Mouse (Mus musculus) small intestine, adult 2 months (tissue): Measurements from ENCODE around the gene Asic2. TPM values are rescaled to one million over a fixed set of nuclear protein-coding genes. Genes with fewer than 3 reads are reported as not detected.

ENCODE experiments used
- H3K27ac ChIP-seq: fragments of 200-500 bp; 2 replicates; pipeline ENCODE4 v1.5.1; 2012; ENCODE audit warnings: low read depth, low read length, control low read depth, inconsistent platforms; ENCODE audit not compliant: insufficient read depth
- H3K27me3 ChIP-seq: fragments of 200-500 bp; 2 replicates; pipeline ENCODE4 v1.6.1; 2012; ENCODE audit warnings: mild to moderate bottlenecking, moderate library complexity, low read length, inconsistent platforms; ENCODE audit not compliant: control insufficient read depth, insufficient read depth
- H3K36me3 ChIP-seq: fragments of 200-500 bp; 2 replicates; pipeline ENCODE4 v1.6.1; 2012; ENCODE audit warnings: mild to moderate bottlenecking, low read length, control low read depth, inconsistent platforms; ENCODE audit not compliant: control insufficient read depth, insufficient read depth
- H3K4me1 ChIP-seq: fragments of 200-500 bp; 2 replicates; pipeline ENCODE4 v1.6.1; 2012; ENCODE audit warnings: low read length, inconsistent platforms, mixed read lengths; ENCODE audit not compliant: control insufficient read depth, insufficient read depth, insufficient read length
- H3K4me3 ChIP-seq: fragments of 200-500 bp; 2 replicates; pipeline ENCODE4 v1.5.1; 2012; ENCODE audit warnings: low read depth, mild to moderate bottlenecking, control low read depth, inconsistent platforms, low read length, moderate library complexity
- CTCF ChIP-seq: fragments of 200-500 bp; IDR thresholded peaks from 2 replicates; pipeline ENCODE4 v1.5.1; 2012; ENCODE audit warnings: low read depth, mild to moderate bottlenecking, control low read depth, inconsistent platforms, low read length, moderate library complexity, mixed read lengths; ENCODE audit not compliant: insufficient replicate concordance, insufficient read length; ENCODE audit errors: extremely low read depth
- POLR2A ChIP-seq: fragments of 200-500 bp; IDR thresholded peaks from 2 replicates; pipeline ENCODE4 v1.6.1; 2012; ENCODE audit warnings: low read depth, mild to moderate bottlenecking, control low read depth, inconsistent platforms, low read length, moderate library complexity
- WGBS: fragments of 180-500 bp; shearing (Covaris S2); methylation state at CpG from one replicate; pipeline ENCODE4 v1.1.7; 2018; 5-methylcytosine and 5-hydroxymethylcytosine counted together
- polyA plus RNA-seq: library from polyadenylated mRNA; depleted of rRNA; stranded (reverse); fragments of >200 nt; gene quantifications from 2 replicates; pipeline ENCODE4 v1.2.3, GENCODE M21; 2012

Asic2 gene
- polyA plus RNA-seq, 1 experiment = 1.4 TPM

DNA sequence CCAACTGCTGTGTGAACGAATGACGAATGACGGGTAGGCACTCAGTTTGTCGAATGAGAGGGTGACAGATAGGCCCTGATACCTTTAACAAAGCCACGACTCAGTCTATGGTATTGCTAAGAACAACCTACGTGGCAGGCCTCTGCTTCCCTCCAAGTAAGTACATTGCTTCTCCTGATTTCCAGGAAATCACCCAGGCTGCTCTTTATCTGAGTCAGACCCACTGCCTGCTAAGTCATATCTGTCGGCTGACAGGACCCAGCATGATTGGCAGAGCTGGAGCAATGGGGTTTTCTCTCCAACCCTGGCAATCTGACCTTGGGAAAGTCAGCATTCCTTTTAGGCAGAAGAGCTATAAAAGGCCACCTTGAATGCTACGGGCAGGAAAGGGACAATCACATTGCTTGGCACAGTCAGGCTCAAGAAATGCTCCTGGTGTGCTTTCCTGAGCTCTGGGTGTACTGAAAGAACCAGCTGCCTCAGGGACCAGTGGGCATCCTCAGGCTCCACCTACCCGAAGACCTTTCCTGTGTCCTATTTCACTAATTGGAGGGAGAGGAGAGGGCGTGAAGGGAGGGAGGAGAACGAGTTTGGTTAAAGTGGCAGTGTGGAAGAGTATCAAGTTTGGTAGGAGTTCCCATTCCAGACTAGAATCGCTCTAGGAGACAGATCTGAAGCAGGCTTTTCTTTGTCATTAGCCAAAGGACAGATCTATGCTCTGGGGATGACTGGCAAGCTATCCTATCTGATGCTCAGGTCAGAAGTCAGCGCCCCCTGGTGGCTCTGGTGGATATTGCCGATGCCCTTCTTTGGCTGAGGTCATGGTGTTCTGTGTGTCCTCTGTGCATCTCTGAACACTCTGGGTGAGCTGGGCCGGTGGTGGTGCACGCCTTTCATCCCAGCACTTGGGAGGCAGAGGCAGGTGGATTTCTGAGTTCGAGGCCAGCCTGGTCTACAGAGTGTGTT lies 1095.5 kb downstream of the Asic2 start:
- peaks cover 6% of the 10 kb centered on the region; the same call in 1 of the 2 replicates for H3K4me1 ChIP-seq
- no peak for TF ChIP-seq POLR2A
- TF ChIP-seq CTCF = peak; percentile 79; the same call in 1 of the 2 replicates
- WGBS = 55% methylated on average over 17 of the region's 17 CpGs
- H3K4me3 ChIP-seq = no peak overlapping the region
- no peaks in the 10 kb centered on the region for H3K27me3 ChIP-seq
- H3K27ac ChIP-seq = no peak overlapping the region
- H3K36me3 ChIP-seq = no peaks in the 10 kb centered on the region

- WGBS = 90% methylated on average over 1 of the region's 1 CpGs
- Histone ChIP-seq H3K4me1 (peaks cover 6% of the 10 kb centered on the region; the same call in 1 of the 2 replicates), H3K27ac (no peak overlapping the region), H3K4me3 (no peak overlapping the region), H3K36me3 (no peaks in the 10 kb centered on the region), H3K27me3 (no peaks in the 10 kb centered on the region)
- no peak for TF ChIP-seq CTCF
Measured at GRCm38 (mm10) chr11:80868039-80868438, 1100.2 kb downstream of the Asic2 start.

DNA sequence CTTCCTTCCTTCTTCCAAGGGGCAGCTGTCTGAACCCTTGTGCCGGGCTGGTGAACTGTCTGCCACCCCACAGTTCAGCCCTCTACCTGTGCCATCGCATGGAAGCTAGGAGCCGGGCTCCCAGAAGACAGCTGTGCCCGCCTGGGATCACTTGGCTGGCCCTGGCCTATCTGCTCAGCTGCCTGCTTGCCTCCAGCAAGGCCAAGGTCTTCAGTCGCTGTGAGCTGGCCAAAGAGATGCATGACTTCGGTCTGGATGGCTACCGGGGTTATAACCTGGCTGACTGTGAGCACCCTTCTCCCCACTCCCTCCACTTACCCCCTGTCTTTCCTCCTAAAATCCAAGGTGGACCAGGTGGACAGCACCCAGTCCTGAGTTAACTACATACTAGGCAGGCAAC lies 1105.3 kb downstream of the Asic2 start:
- Histone ChIP-seq H3K27ac (no peak overlapping the region), H3K4me3 (no peak overlapping the region), H3K36me3 (no peaks in the 10 kb centered on the region), H3K4me1 (peaks cover 4% of the 10 kb centered on the region; the same call in 1 of the 2 replicates), H3K27me3 (no peaks in the 10 kb centered on the region)
- WGBS = 90% methylated on average over 7 of the region's 7 CpGs
- TF ChIP-seq POLR2A (no peak), CTCF (no peak)

DNA sequence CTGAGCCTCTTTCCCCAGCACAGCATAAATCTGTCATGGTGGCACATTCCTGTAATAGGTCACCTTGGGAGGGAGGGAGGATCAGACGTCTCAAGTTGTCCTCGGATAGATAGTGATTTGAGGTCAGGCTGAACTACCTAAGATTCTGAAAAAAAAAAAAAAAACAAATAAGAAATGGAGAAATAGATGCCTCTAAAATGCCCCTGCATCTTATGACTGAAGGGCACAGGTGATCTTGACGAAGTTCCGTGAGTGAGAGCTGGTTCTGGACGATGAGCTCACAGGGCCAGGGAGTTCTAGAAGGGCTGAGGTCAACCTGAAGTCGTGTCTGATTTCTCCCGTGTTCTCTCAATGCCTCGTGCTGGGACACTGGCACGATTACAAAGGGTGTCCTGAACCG lies 1110.2 kb downstream of the Asic2 start, which contains the start of gene Spaca3:
Spaca3 (plus strand) TSS at position 301 of the 400 bp plus-strand sequence.
- Histone ChIP-seq H3K4me1 (peaks cover 13% of the 10 kb centered on the region; the same call in 1 of the 2 replicates), H3K4me3 (no peak within 1 kb of the TSS), H3K36me3 (no peaks in the 10 kb centered on the region), H3K27me3 (no peaks in the 10 kb centered on the region), H3K27ac (no peak within 1 kb of the TSS)
- TF ChIP-seq POLR2A (no peak), CTCF (no peak)
- WGBS = 71% methylated on average over 10 of the region's 10 CpGs

GRCm38 (mm10) chr11:80856827-80857226 lies 1111.4 kb downstream of the Asic2 start:
- Histone ChIP-seq H3K27me3 (no peaks in the 10 kb centered on the region), H3K27ac (no peak overlapping the region), H3K4me1 (peaks cover 13% of the 10 kb centered on the region; the same call in 1 of the 2 replicates), H3K4me3 (no peak overlapping the region), H3K36me3 (no peaks in the 10 kb centered on the region)
- WGBS = 27% methylated on average over 2 of the region's 2 CpGs
- TF ChIP-seq POLR2A = no peak
- no peak for TF ChIP-seq CTCF

DNA sequence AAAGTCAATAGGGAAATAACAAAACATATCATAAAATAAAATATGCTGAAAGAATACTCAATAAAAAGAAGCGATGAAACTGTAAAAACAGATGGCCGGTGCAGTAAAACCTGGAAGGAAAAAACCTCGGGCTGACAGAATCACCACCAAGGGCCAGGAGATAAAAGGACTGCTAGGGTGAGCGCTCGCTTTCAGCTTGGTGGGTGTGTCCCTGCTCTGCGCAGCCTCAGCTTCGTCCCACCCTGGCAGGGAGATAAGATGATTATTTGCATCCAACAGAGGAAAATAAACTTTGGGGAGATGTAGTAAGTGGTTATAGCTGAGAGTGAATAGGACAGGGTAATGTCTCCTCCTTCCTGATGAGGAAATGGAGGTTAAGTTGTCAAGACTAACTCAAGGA lies 1113.3 kb downstream of the Asic2 start:
- H3K27ac ChIP-seq = 0 out of 2 replicates have a peak overlapping the region, but pooled peaks have one; percentile 10
- no peaks in the 10 kb centered on the region for H3K36me3 ChIP-seq
- no peaks in the 10 kb centered on the region for H3K27me3 ChIP-seq
- TF ChIP-seq POLR2A = no peak
- TF ChIP-seq CTCF = no peak
- 17% methylated on average over 7 of the region's 7 CpGs for WGBS
- H3K4me3 ChIP-seq = no peak overlapping the region
- H3K4me1 ChIP-seq = peaks cover 13% of the 10 kb centered on the region; the same call in 1 of the 2 replicates

GRCm38 (mm10) chr11:80854430-80854829 lies 1113.8 kb downstream of the Asic2 start:
- Histone ChIP-seq H3K27me3 (no peaks in the 10 kb centered on the region), H3K4me3 (peak overlapping the region; percentile 22; the same call in 1 of the 2 replicates), H3K27ac (no peak overlapping the region), H3K36me3 (no peaks in the 10 kb centered on the region), H3K4me1 (peaks cover 13% of the 10 kb centered on the region; the same call in 1 of the 2 replicates)
- 43% methylated on average over 11 of the region's 11 CpGs for WGBS
- no peak for TF ChIP-seq CTCF
- TF ChIP-seq POLR2A = no peak
